Mouse (Mus musculus) CD4-positive helper T cell, adult 2 months (primary cell): ENCODE results near the gene Trcg1.
A peak's percentile ranks its signal among the peaks of the same experiment; 100 is the strongest.
"Not testable (repeated sequence)": the region's sequence is repeated elsewhere in the genome, so short reads cannot be mapped to it uniquely, and the experiment has no call there.

Experiments used
- DNase-seq: peaks from one replicate; pipeline ENCODE4 v3.0.0-alpha.2; 2012; ENCODE audit warnings: low read depth, missing footprints, low spot score

Trcg1 gene

GRCm38 (mm10) chr9:57236256-57236655 lies at the start of gene Trcg1:
Gene Trcg1, plus strand, starts transcription at chr9:57236556.
- DNase-seq = no peak

DNA sequence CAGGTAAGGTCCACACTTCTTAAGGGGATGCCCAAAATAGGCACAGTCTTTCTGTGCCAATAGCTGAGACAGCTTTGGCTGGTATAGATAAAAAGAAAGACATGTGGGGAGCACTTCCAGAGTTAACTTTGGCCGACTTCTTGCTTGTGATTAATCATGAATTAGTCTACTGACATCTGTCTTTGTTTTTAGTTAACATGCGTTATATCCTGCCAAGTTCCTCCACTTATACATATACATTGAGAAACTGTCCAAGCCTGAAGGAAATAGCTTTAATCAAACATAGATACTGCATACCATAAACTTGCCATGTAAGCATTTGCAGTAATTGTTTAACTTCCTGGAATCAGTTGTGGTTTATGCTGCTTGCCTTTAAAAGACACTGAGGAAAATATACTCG lies 39.6 kb upstream of the Trcg1 start:
- no peak for DNase-seq

DNA sequence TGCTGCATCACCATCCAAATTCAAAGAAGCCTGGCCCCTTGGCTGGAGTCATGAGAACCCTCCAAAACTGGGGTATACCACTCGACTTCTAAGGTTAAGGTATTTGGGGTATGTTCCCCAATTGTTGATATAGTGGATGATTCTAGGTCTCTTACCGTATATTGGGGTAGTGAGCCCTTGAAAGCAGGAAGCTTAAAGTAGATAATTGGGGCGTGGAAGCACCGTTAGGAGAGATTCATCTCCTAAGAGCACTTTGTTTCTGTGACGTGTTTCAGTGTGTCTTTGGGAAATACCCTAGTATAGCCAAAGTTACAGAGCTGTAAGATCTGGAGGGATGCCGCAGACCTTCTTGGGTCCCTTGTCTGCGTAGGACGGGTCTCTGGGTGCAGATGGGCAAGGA lies 38.9 kb upstream of the Trcg1 start:
- DNase-seq = no peak

DNA sequence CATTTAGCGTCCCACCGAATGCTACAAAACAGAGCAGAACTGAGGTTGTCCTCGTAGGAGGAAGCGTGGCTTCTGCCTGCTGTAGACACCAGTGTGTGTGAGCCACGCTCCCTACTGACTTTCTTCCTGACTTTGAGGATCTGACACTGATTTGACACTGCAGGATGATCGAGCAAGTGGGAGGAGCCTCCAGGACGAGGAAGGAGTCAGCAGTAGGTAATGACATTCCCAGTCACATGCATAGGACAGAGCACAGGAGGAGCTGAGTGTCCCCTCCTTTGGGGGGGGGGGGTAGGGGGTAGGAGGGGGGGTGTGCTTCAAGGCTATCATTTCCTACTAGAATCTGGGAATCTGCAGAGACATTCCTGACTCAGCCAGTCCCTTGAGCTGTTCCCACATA lies 33.4 kb upstream of the Trcg1 start:
- no peak for DNase-seq

- DNase-seq = not testable (repeated sequence)
These were observed 32.8 kb upstream of the Trcg1 start for GRCm38 (mm10) chr9:57203571-57203970.

DNA sequence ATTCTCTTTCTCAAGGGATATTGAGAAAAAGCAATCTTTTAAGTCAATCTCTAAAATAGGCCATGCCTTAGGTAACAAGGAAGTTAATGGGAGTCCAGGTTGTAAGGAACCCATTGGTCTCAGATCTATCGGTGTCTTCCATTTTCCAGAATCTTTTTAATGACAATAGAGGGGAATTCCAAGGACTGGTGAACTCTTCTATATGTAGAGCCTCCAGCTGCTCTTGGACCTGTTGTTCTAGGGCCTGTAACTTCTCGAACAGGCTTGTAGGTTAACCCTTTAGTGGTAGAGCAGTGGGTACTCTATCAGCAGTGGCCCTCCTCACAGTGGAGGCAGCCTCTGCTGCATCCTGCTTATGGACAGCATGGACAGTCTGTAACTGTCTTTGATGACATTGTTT lies 29.5 kb upstream of the Trcg1 start:
- DNase-seq = no peak

DNA sequence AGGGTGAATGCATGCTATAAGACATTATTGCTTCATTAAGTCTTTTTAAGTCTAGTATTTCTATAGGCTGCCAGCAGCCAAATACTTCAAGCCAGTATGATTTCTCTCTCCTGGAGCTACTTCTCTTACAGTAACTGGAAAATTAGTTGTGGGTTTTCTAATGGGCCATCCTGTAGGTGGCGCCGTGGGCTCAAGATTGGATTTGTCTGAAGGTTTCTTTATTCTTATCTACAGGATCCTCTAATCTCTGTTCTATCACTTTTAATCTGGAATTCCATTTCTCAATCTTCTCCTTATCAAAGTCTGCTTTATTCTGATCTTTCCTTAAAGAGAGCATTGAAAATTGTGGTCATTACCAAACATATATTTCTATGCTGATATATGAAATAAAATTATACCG lies 27.0 kb upstream of the Trcg1 start:
- DNase-seq = peak; percentile 56

DNA sequence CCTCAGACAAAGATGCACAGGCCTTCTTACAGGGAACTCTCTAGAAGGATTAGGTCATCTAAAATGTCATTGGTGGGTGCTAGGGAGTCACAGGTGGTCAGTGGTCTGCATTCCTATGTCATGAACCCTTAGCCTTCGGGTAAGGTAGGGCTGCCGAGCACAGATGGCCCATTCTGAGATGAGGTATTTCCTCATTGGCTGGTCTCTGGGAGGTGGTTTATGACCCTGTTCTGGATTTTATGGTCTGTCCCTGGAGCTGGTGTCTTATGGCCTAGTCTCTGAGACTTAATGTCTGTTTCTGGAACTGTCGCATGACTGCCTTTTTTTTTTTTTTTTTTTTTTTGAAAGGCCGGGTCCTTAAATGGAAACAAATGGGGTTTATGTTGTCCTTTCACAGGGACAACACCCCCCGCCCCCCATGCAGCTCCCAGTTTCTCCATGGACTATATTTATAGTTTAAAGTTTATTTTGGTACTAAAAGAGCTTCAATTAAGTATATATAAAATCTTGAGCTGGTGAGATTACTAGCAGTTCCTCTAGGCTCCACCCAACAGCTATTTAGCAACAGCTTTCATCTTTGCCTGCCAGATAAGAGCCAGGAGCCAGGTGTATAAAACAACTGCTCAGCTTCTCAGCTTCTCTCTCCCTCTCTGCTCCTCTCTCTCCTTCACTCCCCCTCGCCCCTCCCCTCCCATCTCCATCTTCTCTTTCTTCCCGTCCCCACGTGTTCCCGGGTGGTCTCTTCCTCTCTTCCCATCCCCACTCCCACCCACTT lies 23.7 kb upstream of the Trcg1 start:
- no peak for DNase-seq

- DNase-seq = no peak
These were observed 21.9 kb upstream of the Trcg1 start for GRCm38 (mm10) chr9:57214500-57214899.

DNA sequence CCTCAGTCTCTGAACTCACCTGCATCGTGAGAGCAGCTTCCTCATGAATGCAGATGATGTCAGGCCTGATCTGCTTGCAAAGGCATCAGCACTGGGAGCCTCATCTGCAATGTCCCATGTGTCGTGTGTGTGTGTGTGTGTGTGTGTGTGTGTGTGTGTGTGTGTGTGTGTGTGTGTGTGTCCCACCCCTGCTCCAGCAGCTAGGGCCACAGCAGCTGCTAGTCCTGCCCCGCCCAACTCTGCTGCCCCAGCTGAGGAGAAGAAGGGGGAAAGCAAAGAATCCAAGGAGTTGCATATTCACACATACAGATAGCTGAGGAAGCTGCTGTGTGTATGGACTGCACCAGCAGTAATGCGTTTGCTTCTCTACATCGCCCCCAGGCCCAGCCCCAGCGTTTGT lies 19.1 kb upstream of the Trcg1 start:
- DNase-seq = no peak

GRCm38 (mm10) chr9:57218776-57219175 lies 17.6 kb upstream of the Trcg1 start:
- DNase-seq = no peak

- DNase-seq = no peak
These were observed 16.8 kb upstream of the Trcg1 start for GRCm38 (mm10) chr9:57219511-57219910.

DNA sequence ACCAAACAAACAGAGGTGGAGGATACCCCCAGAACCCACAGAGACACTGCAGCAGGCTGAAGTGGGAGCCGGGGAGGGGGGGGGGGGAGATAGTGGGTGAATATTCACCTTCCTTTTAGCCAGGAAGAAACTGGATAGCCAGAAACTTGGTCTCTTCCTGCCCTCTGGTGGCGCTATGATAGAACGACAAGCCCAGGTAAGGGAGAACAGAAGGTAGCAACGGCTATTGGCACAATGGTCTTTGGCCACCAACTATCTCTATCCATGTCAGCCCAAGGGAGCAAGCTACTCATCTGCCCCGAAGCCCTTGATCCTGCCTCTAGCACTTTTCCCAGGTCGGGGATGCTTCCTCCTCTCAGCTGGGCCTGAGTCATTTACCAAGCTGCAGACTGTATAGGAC lies 16.0 kb upstream of the Trcg1 start:
- DNase-seq = peak; percentile 47

DNA sequence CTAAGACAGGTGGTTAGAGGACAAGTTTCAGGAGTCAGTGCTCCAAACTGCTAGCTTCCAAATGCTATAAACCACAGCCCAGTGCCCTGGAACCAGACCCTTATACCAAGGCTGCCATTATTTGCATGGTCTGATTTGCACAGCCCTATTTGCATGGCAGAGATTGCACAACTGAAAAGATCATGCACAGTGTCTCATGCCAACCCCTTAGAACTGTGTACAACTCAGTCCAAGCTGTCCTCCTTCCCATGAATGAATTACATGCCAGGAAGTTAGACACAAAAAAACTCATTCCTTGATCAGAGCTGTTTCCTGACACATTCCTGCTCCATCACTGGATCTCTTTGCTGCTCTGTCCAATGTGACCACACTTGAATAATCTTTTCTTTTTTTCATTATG lies 13.0 kb upstream of the Trcg1 start:
- no peak for DNase-seq

DNA sequence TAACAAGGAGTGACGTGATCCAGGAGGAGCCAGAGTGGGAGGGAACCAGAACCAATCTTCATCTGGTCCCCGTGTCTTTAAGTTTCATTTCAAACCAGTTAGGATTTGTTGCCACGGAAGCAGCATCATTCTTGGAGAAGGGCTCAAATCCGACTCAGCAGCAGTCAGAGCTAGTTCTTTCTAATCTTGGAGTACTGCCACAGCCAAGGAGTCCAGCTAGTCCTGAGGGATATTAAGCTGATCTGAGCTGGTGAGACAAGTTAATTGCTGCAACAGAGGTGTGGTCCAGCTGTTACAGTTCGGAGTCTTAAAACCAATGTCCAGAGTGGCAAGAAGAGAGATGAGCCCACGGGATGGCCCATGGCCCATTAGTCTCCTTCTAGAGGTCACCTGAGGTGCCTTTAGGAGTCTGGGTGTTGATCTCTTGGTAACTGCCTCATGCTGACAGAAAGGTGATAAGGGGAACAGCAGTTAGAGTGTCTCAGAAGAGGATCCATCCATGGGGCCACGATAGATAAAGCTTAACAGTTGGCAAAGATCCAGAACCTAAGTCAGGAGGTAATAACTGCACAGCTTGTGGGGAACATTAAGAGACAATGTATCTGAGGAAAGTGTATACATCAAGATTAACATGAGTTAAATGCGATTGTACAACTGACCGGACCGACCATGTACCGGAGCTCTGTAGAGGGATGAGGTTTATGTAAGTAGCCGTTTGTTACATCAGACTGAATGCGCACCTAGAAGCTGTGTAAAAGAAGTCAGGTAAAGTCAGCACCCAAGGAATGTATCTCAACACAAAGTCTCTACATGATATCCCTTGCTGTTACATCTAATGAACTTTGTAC lies 10.4 kb upstream of the Trcg1 start:
- no peak for DNase-seq

DNA sequence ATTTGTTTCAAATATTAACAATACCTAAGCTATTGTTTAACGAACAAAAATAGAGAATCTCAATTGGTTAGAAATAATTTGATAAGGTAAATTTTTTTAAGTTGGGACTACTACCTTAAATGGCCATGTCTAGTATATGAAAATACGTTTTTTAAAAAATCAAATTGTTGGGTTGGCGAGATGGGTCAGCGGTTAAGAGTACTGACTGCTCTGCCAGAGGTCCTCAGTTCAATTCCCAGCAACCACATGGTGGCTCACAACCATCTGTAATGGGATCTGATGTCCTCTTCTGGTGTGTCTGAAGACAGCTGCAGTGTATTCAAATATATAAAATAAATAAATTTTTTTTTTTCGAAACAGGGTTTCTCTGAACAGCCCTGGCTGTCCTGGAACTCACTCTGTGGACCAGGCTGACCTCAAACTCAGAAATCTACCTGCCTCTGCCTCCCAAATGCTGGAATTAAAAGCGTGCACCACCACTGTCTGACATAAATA lies 9.7 kb upstream of the Trcg1 start:
- DNase-seq = not testable (repeated sequence)

GRCm38 (mm10) chr9:57227203-57227602 lies 9.2 kb upstream of the Trcg1 start:
- no peak for DNase-seq

DNA sequence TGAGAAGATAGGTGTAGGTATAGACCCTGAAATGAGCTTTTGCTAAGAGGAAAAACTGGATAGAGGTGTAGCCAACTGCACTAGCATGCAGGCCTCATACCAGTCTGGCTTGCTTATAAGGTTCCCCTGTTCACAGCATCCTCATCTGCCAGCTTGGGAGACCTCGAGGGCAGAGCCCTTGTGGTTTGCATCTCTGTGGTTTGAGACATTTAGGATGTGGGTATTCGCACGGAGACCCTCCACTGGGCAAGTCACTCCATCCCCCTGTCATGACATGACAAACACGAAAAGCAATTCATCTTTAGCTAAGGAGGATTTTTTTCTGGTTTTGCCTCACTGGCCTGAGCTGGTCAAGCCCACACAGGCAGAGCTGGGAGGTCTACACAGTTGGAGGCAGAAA lies 8.2 kb upstream of the Trcg1 start:
- DNase-seq = no peak

- DNase-seq = no peak
These were observed 6.6 kb upstream of the Trcg1 start for GRCm38 (mm10) chr9:57229726-57230125.

GRCm38 (mm10) chr9:57230146-57230783 lies 6.1 kb upstream of the Trcg1 start:
- no peak for DNase-seq

GRCm38 (mm10) chr9:57231536-57232255 lies 4.7 kb upstream of the Trcg1 start:
- DNase-seq = no peak
